Mouse (Mus musculus) R1 (cell line): ENCODE data around the gene Grm2.
"Not testable (repeated sequence)": the region's sequence is repeated elsewhere in the genome, so short reads cannot be mapped to it uniquely, and the experiment has no call there.

ENCODE experiments used
- DNase-seq: peaks from one replicate; pipeline ENCODE4 v3.0.0-alpha.2; 2018; ENCODE audit warnings: low read depth, low spot score

The Grm2 gene

DNA sequence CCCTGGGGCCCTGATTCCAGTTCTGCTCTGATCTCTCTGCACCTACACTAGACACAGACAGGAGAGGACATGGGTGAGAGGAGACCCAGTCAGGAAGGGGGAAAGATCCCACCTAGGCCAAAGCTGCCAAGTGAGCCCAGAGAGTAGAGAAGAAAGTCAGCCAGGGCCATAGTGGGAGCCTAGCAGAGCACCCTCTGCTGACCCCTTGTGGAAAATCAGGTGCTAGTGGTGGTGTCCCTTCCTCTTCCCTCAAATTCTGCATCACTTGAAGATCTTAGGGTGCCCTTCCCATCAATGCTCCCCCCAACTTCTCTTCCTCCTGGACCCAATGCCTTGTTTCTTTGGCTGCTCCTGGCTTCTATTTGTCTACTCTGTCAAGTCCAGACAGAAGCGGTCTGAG, 3.2 kb downstream of the Grm2 start:
- DNase-seq: no peak

DNA sequence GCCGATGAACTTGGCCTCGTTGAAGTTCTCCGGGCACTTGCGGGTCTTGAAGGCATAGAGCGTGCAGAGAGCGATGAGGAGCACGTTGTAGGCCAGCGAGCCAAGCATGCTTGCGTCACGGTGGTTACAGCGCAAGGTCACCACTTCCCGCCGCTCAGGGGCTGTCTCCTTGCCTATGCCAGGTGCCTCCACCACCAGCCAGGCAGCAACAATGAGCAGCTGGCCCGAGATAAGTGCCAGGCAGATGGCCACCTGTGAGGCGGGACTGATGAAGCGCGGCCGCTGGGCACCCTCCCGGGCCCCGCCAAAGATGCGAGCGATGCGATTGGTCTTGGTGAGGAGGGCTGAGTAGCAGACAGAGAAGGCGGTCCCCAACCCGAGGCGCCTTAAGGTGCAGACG, 8.7 kb downstream of the Grm2 start:
- DNase-seq: no peak

DNA sequence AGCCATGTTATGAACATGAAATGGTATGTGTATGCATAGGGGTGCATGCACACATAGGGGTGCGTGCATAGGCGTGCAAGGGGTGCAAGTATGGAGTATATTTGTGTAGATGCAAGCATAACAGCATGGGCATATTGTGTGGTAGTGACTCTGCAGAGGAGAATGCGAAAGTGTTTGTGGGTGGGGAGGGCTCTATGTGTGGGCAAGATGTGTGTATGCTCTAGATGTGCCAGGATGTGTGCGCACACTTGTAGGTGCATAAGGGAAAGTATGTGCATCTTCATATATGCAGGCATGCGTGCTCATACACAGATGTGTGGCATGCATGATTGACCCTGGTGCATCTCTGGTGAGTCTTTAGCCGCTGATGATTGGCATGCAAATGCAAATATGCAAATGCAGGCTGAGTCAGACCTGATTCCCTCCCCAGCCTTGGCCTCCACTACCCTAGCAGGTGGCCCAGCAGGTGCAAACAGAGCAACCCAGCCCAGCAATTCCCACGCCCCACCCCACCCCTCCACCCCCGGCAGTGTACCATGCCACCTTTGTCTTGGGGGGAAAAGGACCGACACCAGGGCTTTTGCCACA, 10.1 kb downstream of the Grm2 start:
- peak; percentile 83 for DNase-seq

DNA sequence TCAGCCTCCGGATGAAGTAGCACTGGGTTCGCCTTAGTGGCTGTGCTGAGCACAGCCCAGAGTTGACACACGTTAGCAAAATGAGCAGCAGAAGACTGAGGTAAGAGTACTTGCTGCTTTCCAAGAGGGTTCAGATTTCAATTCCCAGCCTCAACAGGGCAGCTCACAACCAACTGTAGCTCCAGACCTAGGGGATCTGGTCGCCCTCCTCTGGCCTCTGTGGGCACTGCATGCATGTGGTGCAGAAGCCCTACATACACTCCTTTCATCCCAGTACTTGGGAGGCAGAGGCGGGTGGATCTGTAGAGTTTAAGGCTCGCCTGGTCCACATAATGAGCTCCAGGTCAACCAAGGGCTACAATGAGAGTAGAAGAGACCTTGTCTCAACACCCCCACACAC, 12.1 kb downstream of the Grm2 start:
- peak; percentile 94 for DNase-seq

DNA sequence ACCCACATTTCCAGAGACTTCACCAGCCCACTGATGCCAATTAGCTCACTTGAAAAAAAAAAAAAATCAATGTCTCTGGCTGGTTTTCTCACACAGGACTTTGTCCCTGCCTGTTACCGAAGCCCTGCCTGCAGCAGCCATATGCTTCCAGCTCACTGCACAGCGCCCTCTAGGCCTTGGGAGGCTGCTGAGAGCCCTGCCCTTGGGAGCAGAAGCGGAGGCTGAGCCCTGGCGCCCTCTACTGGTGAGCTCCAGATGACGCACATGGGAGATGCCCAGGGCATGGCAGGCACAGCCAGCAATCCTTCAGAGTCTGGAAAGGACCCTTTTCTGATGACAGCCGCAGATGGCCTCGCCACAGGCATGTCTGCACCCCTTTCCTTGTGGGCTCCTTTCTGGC, 12.8 kb downstream of the Grm2 start:
- DNase-seq: peak; percentile 95

DNA sequence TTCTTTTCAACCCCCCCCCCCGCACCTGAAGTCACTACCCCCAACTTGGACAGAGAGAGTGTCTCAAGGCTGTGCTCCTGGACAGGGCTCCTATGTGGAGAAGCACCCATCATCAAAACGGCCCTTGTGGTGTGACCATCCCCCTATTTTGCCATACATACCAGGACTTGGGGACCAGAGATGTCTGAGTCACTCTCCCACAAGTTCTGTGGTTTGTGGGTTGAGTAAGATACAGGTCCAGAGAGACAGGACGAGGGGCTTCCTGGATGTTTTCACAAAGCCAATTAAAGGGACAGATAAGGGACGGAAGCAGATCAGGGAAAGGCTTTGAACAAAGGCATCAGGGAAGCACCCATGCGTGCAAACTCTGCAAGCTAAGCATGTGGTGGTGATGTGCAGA, 14.5 kb downstream of the Grm2 start:
- no peak for DNase-seq

DNA sequence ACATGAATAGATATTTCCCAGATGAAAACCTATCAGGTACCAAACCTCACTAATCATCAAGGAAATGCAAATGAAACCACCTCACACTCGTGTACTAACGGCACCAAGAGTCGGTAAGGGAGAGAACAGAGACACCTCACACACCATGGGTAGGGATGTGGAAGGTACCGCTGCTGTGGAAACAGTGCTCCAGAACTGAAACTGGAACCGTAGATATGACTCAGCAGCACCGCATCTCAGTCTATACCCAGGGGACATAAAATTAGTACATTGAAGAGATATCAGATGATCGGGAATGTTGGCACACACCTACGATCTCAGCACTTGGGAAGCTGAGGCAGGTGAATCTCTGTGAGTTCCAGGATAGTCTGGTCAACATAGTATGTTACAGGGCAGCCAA, 17.7 kb downstream of the Grm2 start:
- no peak for DNase-seq

DNA sequence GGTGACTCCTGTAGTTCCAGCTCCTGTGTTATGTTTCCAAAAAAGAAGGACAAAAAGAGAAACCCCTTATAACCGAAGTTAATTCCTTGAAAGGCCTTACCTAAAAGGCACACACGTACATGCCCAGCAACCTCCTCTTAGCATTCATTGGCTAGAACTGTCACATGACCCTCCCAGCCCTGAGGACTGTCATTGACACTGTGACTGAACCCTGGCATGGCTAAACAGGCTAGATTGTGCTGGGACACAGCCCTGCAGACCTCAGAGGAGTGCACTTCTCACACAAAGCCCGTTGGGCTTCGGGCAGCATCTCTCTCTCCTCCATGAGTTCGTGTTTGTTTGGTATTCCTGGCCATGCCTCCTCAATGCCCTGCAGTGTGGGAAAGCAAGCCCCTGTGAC, 23.7 kb downstream of the Grm2 start:
- no peak for DNase-seq

DNA sequence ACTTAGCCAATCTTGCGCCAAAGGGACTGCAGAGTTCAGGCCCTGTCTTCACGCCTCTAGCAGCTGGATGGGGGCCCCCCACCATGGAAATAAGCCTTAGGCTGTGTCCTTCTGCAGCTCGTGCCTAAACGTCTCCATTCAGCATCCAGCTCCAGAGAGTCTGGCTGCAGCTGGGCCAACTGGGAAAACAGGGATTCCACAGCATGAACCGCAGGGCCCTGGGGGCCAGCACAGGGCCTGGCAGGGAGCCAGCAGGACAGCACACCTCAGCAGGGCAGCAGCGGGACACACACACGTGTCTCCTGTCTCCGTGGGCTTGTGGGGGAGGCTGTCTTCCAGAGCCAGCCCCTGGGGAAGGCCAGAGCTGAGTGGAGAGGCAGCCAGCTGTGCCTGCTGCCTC, 28.1 kb downstream of the Grm2 start:
- not testable (repeated sequence) for DNase-seq

DNA sequence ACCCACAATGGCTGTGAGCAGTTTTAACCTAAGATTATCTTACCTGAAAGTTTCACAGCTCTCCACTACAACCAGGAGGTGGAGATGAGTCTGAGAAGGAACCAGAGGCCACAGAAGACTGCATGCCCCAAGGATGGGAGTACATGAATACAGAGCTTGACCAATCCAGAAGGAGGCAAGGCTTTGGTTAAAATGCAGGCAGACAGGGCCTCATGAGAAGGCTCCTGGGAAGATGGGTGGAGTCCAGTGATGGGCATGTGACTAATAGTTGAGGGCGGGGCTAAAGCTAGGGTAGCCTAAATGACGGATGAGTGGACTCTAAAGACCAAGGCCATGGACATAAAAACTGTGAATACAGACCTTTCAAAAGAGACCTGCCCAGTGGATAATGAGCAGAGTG, 29.6 kb downstream of the Grm2 start, which contains the start of gene Iqcf6:
Iqcf6 (plus strand) TSS at position 301 of the 400 bp plus-strand sequence.
- no peak for DNase-seq

DNA sequence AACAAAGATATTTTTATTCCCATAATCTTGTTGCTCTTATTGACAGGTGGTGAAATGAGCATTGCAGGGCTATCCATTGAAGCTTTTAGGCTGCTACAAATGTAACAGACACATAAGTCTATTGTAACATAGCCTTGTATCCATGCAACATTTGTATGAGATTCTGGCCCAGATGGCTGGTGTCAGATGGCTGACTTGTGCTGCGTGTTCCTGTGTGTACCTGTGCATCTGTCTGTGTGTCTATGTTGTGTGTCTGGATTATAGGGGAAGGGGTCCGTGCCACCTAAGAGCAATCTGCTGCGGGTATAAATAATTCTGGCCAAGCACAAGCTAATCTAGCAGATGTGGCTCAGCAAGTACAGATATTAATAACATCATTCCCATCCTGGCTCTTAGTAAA, 38.4 kb downstream of the Grm2 start:
- no peak for DNase-seq

DNA sequence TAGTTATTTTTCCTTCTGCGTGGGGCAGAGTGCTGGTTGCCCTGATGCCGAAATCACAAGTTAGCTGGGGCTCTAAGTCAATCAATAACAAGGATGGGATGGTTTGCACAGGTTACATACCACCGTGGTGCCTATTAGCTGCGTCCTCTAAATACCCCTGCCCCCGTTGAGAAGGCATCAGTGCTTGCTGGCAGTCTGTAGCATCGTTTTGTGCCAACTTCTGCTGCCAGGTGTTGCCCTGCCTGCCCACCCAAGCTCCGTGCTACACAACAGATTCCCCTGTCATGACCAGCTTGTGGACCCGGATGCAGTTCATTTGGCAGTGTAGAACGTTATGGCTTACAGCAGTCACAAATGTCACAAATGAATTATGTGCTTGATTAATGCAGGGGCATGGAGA, 39.6 kb downstream of the Grm2 start:
- DNase-seq: no peak

DNA sequence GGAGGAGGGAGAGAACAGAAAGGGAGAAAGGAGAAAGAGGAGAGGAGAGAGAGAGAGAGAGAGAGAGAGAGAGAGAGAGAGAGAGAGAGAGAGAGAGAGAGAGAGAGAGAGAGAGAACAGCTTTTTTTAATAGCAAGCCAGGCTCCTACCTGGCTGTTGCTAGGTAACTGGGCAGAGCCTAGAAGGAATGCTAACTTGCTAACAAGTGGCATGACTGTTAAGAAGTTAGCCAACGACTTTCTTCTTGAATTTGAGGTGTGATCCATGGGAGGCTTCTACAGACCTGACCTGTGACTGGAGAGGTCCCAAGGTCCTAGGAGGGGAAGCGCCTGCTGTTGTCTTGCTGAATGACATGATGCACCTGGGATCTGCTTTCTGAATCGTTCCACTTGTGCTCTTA, 41.3 kb downstream of the Grm2 start:
- DNase-seq: peak; percentile 57

DNA sequence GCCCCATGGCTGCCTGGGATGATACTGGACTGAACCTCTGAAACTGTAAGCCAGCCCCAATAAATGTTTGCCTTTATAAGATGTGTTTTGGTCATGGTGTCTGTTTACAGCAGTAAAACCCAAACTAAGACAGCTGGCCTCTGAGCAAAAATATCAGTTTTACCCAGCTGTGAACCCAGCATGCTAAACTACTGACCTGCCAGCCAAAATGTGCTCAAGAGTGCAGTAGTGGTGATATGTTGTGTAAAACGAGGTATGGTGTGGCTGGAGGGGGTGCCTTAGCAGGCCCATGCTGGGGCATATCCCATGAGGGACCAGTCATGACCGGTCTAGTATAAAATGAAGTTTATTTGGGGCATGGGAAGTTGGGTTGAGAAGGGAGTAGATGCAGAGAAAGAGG, 41.9 kb downstream of the Grm2 start:
- DNase-seq: no peak

DNA sequence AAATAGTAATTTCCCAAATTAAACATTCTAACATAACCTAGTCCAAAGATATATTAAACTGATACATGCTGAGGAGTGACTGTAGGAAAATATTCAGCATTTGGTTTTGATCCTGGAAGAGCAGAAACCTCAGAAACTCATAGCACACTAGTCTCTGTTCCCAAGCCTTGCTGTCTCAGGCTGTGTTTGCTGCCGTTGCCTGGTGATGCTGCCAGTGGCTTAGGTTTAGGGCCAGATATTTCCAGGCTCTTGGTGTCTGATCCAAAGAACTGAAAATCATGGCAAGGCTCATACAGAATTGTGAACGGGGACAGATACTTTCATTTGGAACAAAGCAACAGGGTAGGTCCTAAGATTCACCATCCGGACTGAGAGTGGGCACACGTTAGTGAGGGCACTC, 45.2 kb downstream of the Grm2 start:
- DNase-seq: no peak

DNA sequence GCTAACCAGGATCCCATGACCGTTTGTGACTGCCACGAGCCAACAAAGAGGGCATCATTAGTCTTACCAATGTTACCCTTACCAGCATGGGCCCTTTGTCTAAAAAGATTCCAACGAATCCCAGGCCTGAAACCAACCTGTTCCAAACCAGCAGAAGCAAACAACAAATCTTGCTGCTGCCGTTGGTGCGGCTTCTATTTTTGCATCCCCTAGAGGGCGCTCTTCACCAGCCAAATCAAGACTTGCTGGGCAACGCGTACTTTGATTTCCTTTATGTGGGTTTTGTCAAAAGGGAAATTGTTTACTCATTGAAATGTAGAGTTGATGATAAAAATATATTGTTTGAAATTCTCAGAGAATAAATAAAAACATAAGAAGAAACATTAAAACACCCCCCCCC, 55.3 kb downstream of the Grm2 start:
- peak; percentile 84 for DNase-seq

DNA sequence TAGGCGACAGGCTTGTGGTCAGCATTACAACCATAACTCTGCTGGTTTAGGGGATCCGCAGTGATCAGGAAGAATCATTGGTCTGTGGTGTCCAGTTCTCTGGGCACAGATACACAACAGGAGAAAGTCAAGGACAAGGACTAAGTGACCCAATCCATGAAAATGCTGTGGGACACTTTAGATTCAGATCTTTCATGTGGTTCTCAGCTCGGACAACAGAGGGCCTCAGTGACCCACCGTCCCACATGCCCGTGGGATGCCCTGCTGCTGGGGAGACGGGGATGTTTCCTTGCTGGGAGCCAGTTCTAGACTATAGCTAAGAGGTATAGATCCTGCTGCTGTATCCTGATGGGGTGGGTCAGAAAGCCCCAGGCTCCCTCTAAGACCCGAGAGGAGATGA, 57.4 kb downstream of the Grm2 start:
- peak; percentile 38 for DNase-seq

DNA sequence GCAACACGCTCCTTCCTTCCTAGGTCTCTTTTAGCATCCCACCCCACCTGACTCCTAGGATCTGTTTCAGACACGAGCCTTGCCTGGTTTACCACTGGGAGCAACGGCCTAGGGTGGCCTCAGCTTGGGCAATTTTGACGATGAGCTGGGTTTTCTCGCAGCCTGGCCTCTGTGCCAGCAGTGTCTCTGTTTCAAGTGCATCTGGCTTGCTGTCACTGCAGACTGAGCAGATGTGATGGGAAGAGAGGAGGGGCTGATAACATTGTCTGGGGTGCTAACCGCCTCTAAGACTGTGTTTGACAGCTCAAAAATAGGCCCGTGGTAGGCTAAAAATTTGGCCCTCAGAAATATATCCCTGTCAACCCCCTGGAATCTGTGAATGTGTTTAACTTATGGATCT, 60.0 kb downstream of the Grm2 start:
- DNase-seq: no peak

DNA sequence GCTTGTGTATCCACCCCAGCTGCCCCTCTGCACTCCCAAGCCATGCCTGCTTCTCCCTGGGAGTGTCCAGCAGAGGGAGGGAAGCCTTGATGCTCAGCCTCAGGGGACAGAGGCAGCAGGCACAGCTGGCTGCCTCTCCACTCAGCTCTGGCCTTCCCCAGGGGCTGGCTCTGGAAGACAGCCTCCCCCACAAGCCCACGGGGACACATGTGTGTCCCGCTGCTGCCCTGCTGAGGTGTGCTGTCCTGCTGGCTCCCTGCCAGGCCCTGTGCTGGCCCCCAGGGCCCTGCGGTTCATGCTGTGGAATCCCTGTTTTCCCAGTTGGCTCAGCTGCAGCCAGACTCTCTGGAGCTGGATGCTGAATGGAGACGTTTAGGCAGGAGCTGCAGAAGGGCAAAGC, 60.5 kb downstream of the Grm2 start:
- not testable (repeated sequence) for DNase-seq
